ENCODE assay signal across 30 mouse cellular contexts in the genomic region with DNA sequence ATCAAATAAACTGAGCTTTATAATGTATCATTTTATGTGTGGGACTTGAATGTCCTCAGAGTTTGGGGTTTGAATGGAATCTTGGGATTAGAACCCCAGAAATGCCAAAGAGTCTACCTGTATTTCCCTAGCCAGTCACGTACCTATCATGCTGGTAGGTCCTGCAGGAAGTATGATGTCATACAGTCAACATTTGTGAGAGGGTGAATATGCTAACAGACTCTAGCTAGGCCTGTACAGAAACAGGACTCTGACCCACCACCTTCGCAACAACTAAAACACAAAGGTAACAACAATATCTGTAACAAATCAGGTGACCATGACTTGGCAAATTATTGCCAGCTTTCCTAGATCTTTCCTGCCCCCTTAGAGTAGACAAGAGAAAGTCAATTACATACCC. TPM values are rescaled to one million over a fixed set of nuclear protein-coding genes. Genes with fewer than 3 reads are reported as not detected.
DNase-seq lines count a peak whose midpoint lies in the region; ATAC-seq and TF ChIP-seq lines count a peak whose summit lies in the region.
"Had no signal": no experiment of that assay in that cellular context is flagged by ENCODE, and none has a peak within 500 bp of the region (broad histone marks: within the 10 kb centered on the region; RNA-seq: fewer than 3 reads in every experiment).

No protein-coding gene starts in this region.

- TF ChIP-seq POLR2A in cerebellum, adult 2 months (IDR thresholded peaks at IDR 0.05; ENCODE audit: borderline replicate concordance, insufficient read depth, low read length), result no peak

- H3K4me2 ChIP-seq in lung, embryonic 14.5 days, result no peak overlapping the region
- no peak overlapping the region for H3K4me2 ChIP-seq in intestine, postnatal 0 days (replicated peaks; ENCODE audit: low read depth)
- H3K4me2 ChIP-seq in liver, embryonic 15.5 days, result no peak overlapping the region
- H3K4me2 ChIP-seq in stomach, embryonic 16.5 days (ENCODE audit: low read depth, low read length), result no peak overlapping the region
- H3K4me2 ChIP-seq in midbrain, embryonic 11.5 days, result no peak overlapping the region
- H3K4me2 ChIP-seq: embryonic facial prominence, embryonic 15.5 days; forebrain, embryonic 12.5 days; heart, embryonic 13.5 days; hindbrain, embryonic 14.5 days; midbrain, embryonic 15.5 days; neural tube, embryonic 15.5 days had no signal

- no peak for TF ChIP-seq CTCF in lung, embryonic 14.5 days (IDR thresholded peaks at IDR 0.05; ENCODE audit: low read depth)
- TF ChIP-seq CTCF in intestine, postnatal 0 days (IDR thresholded peaks at IDR 0.05; ENCODE audit: low read depth), result no peak
- TF ChIP-seq CTCF in cerebellum, adult 2 months (IDR thresholded peaks at IDR 0.05; ENCODE audit: borderline replicate concordance, insufficient read depth, low read depth, low read length), result no peak

- H3K4me1 ChIP-seq in lung, embryonic 14.5 days (ENCODE audit: insufficient read depth), result no peaks in the 10 kb centered on the region; the same call in 1 of the 2 replicates
- H3K4me1 ChIP-seq in intestine, postnatal 0 days (replicated peaks; ENCODE audit: control insufficient read depth, insufficient read depth, low read length), result no peaks in the 10 kb centered on the region; the same call in 1 of the 2 replicates
- H3K4me1 ChIP-seq in liver, embryonic 15.5 days (replicated peaks), result no peaks in the 10 kb centered on the region
- H3K4me1 ChIP-seq in stomach, embryonic 16.5 days (ENCODE audit: control insufficient read depth, insufficient read depth, low read length), result 0 out of 2 replicates have a peak, but pooled peaks cover 5% of the 10 kb centered on the region
- no peaks in the 10 kb centered on the region for H3K4me1 ChIP-seq in cerebellum, adult 2 months (ENCODE audit: control insufficient read depth, insufficient read depth, low read length)
- no peaks in the 10 kb centered on the region for H3K4me1 ChIP-seq in midbrain, embryonic 11.5 days (ENCODE audit: control insufficient read depth, insufficient read depth, low read length)
- H3K4me1 ChIP-seq: embryonic facial prominence, embryonic 10.5 days; embryonic facial prominence, embryonic 15.5 days; forebrain, embryonic 12.5 days; heart, embryonic 13.5 days; midbrain, embryonic 15.5 days; neural tube, embryonic 15.5 days had no signal

- H3K9ac ChIP-seq in lung, embryonic 14.5 days, result no peak overlapping the region
- H3K9ac ChIP-seq in intestine, postnatal 0 days (ENCODE audit: low read depth, low read length), result no peak overlapping the region
- no peak overlapping the region for H3K9ac ChIP-seq in liver, embryonic 15.5 days
- no peak overlapping the region for H3K9ac ChIP-seq in stomach, embryonic 16.5 days (ENCODE audit: low read length)
- no peak overlapping the region for H3K9ac ChIP-seq in midbrain, embryonic 11.5 days (ENCODE audit: low read length)
- H3K9ac ChIP-seq: embryonic facial prominence, embryonic 15.5 days; forebrain, embryonic 12.5 days; forebrain, postnatal 0 days; heart, embryonic 13.5 days; hindbrain, embryonic 14.5 days; midbrain, embryonic 15.5 days; neural tube, embryonic 15.5 days had no signal

- no peaks in the 10 kb centered on the region for H3K27me3 ChIP-seq in lung, embryonic 14.5 days (ENCODE audit: insufficient read depth, low read length)
- no peaks in the 10 kb centered on the region for H3K27me3 ChIP-seq in intestine, postnatal 0 days (replicated peaks; ENCODE audit: control insufficient read depth, insufficient read depth, low read length)
- no peaks in the 10 kb centered on the region for H3K27me3 ChIP-seq in liver, embryonic 15.5 days
- no peaks in the 10 kb centered on the region for H3K27me3 ChIP-seq in stomach, embryonic 16.5 days (ENCODE audit: control insufficient read depth, insufficient read depth, low read length)
- no peaks in the 10 kb centered on the region for H3K27me3 ChIP-seq in cerebellum, adult 2 months (ENCODE audit: control insufficient read depth, insufficient read depth, low read length)
- H3K27me3 ChIP-seq in midbrain, embryonic 11.5 days (ENCODE audit: control insufficient read depth, insufficient read depth, low read length), result no peaks in the 10 kb centered on the region
- H3K27me3 ChIP-seq: embryonic facial prominence, embryonic 15.5 days; forebrain, embryonic 12.5 days; heart, embryonic 13.5 days; midbrain, embryonic 15.5 days had no signal

- ATAC-seq in lung, embryonic 14.5 days (ENCODE audit: insufficient read depth), result no peak
- ATAC-seq in intestine, postnatal 0 days, result peak; percentile 90
- ATAC-seq in liver, embryonic 15.5 days (ENCODE audit: insufficient read depth), result peak; percentile 87
- peak; percentile 87; the same call in 1 of the 2 replicates for ATAC-seq in stomach, embryonic 16.5 days (ENCODE audit: insufficient read depth, low FRiP score)
- ATAC-seq in megakaryocyte-erythroid progenitor cell, adult 5-6 weeks (replicated peaks; ENCODE audit: low FRiP score, low TSS enrichment, poor library complexity, severe bottlenecking), result no peak
- ATAC-seq in midbrain, embryonic 11.5 days (ENCODE audit: low FRiP score), result no peak
- ATAC-seq: forebrain, postnatal 0 days; inflammation-experienced regulatory T-cells, adult 6 months; midbrain, embryonic 15.5 days had no signal

- H3K36me3 ChIP-seq in lung, embryonic 14.5 days (ENCODE audit: insufficient read depth), result no peaks in the 10 kb centered on the region
- no peaks in the 10 kb centered on the region for H3K36me3 ChIP-seq in intestine, postnatal 0 days (ENCODE audit: control insufficient read depth, insufficient read depth)
- H3K36me3 ChIP-seq in liver, embryonic 15.5 days (replicated peaks), result no peaks in the 10 kb centered on the region
- H3K36me3 ChIP-seq in stomach, embryonic 16.5 days (ENCODE audit: control insufficient read depth, insufficient read depth, low read length), result no peaks in the 10 kb centered on the region
- no peaks in the 10 kb centered on the region for H3K36me3 ChIP-seq in midbrain, embryonic 11.5 days (ENCODE audit: control insufficient read depth, insufficient read depth, low read length)
- H3K36me3 ChIP-seq: embryonic facial prominence, embryonic 10.5 days; embryonic facial prominence, embryonic 15.5 days; forebrain, embryonic 12.5 days; G1E; heart, embryonic 13.5 days; midbrain, embryonic 15.5 days; neural tube, embryonic 15.5 days had no signal

- H3K9me3 ChIP-seq in lung, embryonic 14.5 days (ENCODE audit: low read depth, low read length), result no peaks in the 10 kb centered on the region
- no peaks in the 10 kb centered on the region for H3K9me3 ChIP-seq in intestine, postnatal 0 days (ENCODE audit: control insufficient read depth)
- H3K9me3 ChIP-seq in liver, embryonic 15.5 days (replicated peaks), result no peaks in the 10 kb centered on the region
- no peaks in the 10 kb centered on the region for H3K9me3 ChIP-seq in stomach, embryonic 16.5 days (replicated peaks; ENCODE audit: control insufficient read depth, low read length)
- no peaks in the 10 kb centered on the region for H3K9me3 ChIP-seq in midbrain, embryonic 11.5 days (ENCODE audit: control insufficient read depth, low read length)
- H3K9me3 ChIP-seq: embryonic facial prominence, embryonic 10.5 days; embryonic facial prominence, embryonic 15.5 days; forebrain, embryonic 12.5 days; G1E; heart, embryonic 13.5 days; midbrain, embryonic 15.5 days; neural tube, embryonic 15.5 days had no signal

- 59% methylated on average over 2 of the region's 2 CpGs for WGBS in lung, embryonic 14.5 days
- 41% methylated on average over 2 of the region's 2 CpGs for WGBS in intestine, postnatal 0 days
- 53% methylated on average over 2 of the region's 2 CpGs for WGBS in liver, embryonic 15.5 days (ENCODE audit: insufficient replicate concordance)
- 59% methylated on average over 2 of the region's 2 CpGs for WGBS in stomach, embryonic 16.5 days
- WGBS in cerebellum, adult 2 months, result 94% methylated on average over 2 of the region's 2 CpGs
- WGBS in midbrain, embryonic 11.5 days, result 80% methylated on average over 2 of the region's 2 CpGs

- DNase-seq in lung, embryonic 14.5 days, result peak; percentile 10
- DNase-seq in lung, postnatal 36 days, result no peak
- DNase-seq in cerebellum, adult 2 months, result no peak
- DNase-seq in midbrain, embryonic 11.5 days (ENCODE audit: low spot score, missing footprints), result no peak
- DNase-seq: adrenal gland, postnatal 10 days; cerebellum, adult 9-10 months; forebrain, postnatal 0 days; heart, adult 2 months; heart, postnatal 10 days; kidney, adult 9 months; kidney, postnatal 14 days; layer of hippocampus, adult 9-11 months; lung, adult 18-20 months; retina, postnatal 1 day; right cerebral cortex, postnatal 14 days; thymus, postnatal 14 days had no signal

- H3K4me3 ChIP-seq in lung, embryonic 14.5 days (ENCODE audit: low read depth, low read length), result no peak overlapping the region
- no peak overlapping the region for H3K4me3 ChIP-seq in intestine, postnatal 0 days (ENCODE audit: low read depth, low read length)
- H3K4me3 ChIP-seq in liver, embryonic 15.5 days (replicated peaks), result no peak overlapping the region
- H3K4me3 ChIP-seq in stomach, embryonic 16.5 days (replicated peaks; ENCODE audit: low read length), result no peak overlapping the region
- no peak overlapping the region for H3K4me3 ChIP-seq in cerebellum, adult 2 months (replicated peaks; ENCODE audit: insufficient read depth, low read depth, low read length)
- no peak overlapping the region for H3K4me3 ChIP-seq in midbrain, embryonic 11.5 days (ENCODE audit: low read depth, low read length)
- H3K4me3 ChIP-seq: embryonic facial prominence, embryonic 10.5 days; embryonic facial prominence, embryonic 15.5 days; forebrain, embryonic 12.5 days; heart, adult 2 months; heart, embryonic 13.5 days; midbrain, embryonic 15.5 days; neural tube, embryonic 15.5 days had no signal

- H3K27ac ChIP-seq in lung, embryonic 14.5 days (ENCODE audit: low read depth), result no peak overlapping the region
- peak overlapping the region; percentile 57 for H3K27ac ChIP-seq in intestine, postnatal 0 days (ENCODE audit: low read depth, low read length)
- H3K27ac ChIP-seq in liver, embryonic 15.5 days (replicated peaks), result no peak overlapping the region; the same call in 1 of the 2 replicates
- H3K27ac ChIP-seq in stomach, embryonic 16.5 days (ENCODE audit: low read length), result peak overlapping the region; percentile 49
- no peak overlapping the region for H3K27ac ChIP-seq in cerebellum, adult 2 months (ENCODE audit: insufficient read depth, low read length)
- no peak overlapping the region for H3K27ac ChIP-seq in midbrain, embryonic 11.5 days (ENCODE audit: low read depth, low read length)
- H3K27ac ChIP-seq: embryonic facial prominence, embryonic 10.5 days; embryonic facial prominence, embryonic 15.5 days; forebrain, embryonic 12.5 days; heart, adult 2 months; heart, embryonic 13.5 days; hindbrain, embryonic 14.5 days; macrophage; midbrain, embryonic 15.5 days; neural tube, embryonic 15.5 days had no signal

RNA-seq across cellular contexts. Expression of a gene that starts 8.8 kb away (rescaled TPM):
- 43.4 and 44.8 TPM in 2 replicates for polyA plus RNA-seq in lung, embryonic 14.5 days (2014; fragmentation: Nextera tagmentation; extraction: Ambion mirVana)
- polyA plus RNA-seq in intestine, postnatal 0 days (2015; fragmentation: Nextera tagmentation; extraction: Ambion mirVana), result 36.2 and 37.4 TPM in 2 replicates
- 28.7 and 30.7 TPM in 2 replicates for polyA plus RNA-seq in liver, embryonic 15.5 days (2015; fragmentation: Nextera tagmentation; extraction: Ambion mirVana)
- polyA plus RNA-seq in stomach, embryonic 16.5 days (2015; fragmentation: Nextera tagmentation; extraction: Ambion mirVana), result 69.2 and 71.5 TPM in 2 replicates
- 17.3 and 18.9 TPM in 2 replicates for polyA plus RNA-seq in cerebellum, adult 2 months (2012; rRNA removed)
- 2.1 and 10.4 TPM in 2 replicates for total RNA-seq in megakaryocyte-erythroid progenitor cell, adult 5-6 weeks (2014; fragmentation: Nextera tagmentation)
- total RNA-seq in megakaryocyte-erythroid progenitor cell, adult 5-6 weeks (2017), result 1.2 and 6.2 TPM in 2 replicates
- polyA plus RNA-seq in midbrain, embryonic 11.5 days (2014; fragmentation: Nextera tagmentation; extraction: Ambion mirVana), result 23.0 and 29.8 TPM in 2 replicates

Comparison
In these comparisons a context has a peak if more than half of its experiments do, and no peak if none do; other contexts are left out.
1. ATAC-seq: peak in intestine, postnatal 0 days (single experiment), liver, embryonic 15.5 days (single experiment) and stomach, embryonic 16.5 days (single experiment); none in lung, embryonic 14.5 days (single experiment), megakaryocyte-erythroid progenitor cell, adult 5-6 weeks (single experiment) and midbrain, embryonic 11.5 days (single experiment).
2. H3K27ac ChIP-seq: peak in intestine, postnatal 0 days (single experiment) and stomach, embryonic 16.5 days (single experiment); none in lung, embryonic 14.5 days (single experiment), liver, embryonic 15.5 days (single experiment), cerebellum, adult 2 months (single experiment) and midbrain, embryonic 11.5 days (single experiment).